Mouse (Mus musculus) spleen, adult 2 months (tissue): ENCODE data around the gene Teddm1b. TPM values are rescaled to one million over a fixed set of nuclear protein-coding genes. Genes with fewer than 3 reads are reported as not detected.
"Not testable (repeated sequence)": the region's sequence is repeated elsewhere in the genome, so short reads cannot be mapped to it uniquely, and the experiment has no call there.

Experiments used
- DNase-seq, 2 experiments: peaks; one replicate each; pipeline versions ENCODE4 v3.0.0 to v3.0.0-alpha.2; 2012 to 2021; ENCODE audit warnings: low spot score in 2 of 2, low read depth in 1 of 2
- H3K27ac ChIP-seq: fragments of 200-500 bp; 2 replicates; pipeline ENCODE4 v1.5.1; 2012; ENCODE audit warnings: low read length, inconsistent platforms; ENCODE audit not compliant: insufficient read depth
- H3K27me3 ChIP-seq: fragments of 200-500 bp; 2 replicates; pipeline ENCODE4 v1.6.1; 2012; ENCODE audit warnings: mild to moderate bottlenecking, moderate library complexity, low read length, inconsistent platforms; ENCODE audit not compliant: control insufficient read depth, insufficient read depth
- H3K36me3 ChIP-seq: fragments of 200-500 bp; 2 replicates; pipeline ENCODE4 v1.6.1; 2012; ENCODE audit warnings: mild to moderate bottlenecking, low read length, inconsistent platforms; ENCODE audit not compliant: control insufficient read depth, insufficient read depth
- H3K4me1 ChIP-seq: fragments of 200-500 bp; 2 replicates; pipeline ENCODE4 v1.6.1; 2011; ENCODE audit warnings: inconsistent platforms; ENCODE audit not compliant: control insufficient read depth, insufficient read depth, insufficient read length
- H3K4me3 ChIP-seq: fragments of 200-500 bp; 2 replicates; pipeline ENCODE4 v1.5.1; 2011; ENCODE audit warnings: mild to moderate bottlenecking, inconsistent platforms; ENCODE audit not compliant: insufficient read depth, insufficient read length; ENCODE audit errors: extremely low read depth
- CTCF ChIP-seq: fragments of 200-500 bp; IDR thresholded peaks from 2 replicates; pipeline ENCODE4 v1.5.1; 2011; ENCODE audit warnings: mild to moderate bottlenecking, inconsistent platforms; ENCODE audit not compliant: insufficient read depth, insufficient read length, insufficient replicate concordance; ENCODE audit errors: extremely low read depth
- POLR2A ChIP-seq: fragments of 200-500 bp; IDR thresholded peaks from 2 replicates; pipeline ENCODE4 v1.6.1; 2011; ENCODE audit warnings: low read depth, low read length, inconsistent platforms
- WGBS: fragments of 180-500 bp; shearing (Covaris S2); methylation state at CpG from one replicate; pipeline ENCODE4 v1.1.7; 2018; 5-methylcytosine and 5-hydroxymethylcytosine counted together
- polyA plus RNA-seq: library from polyadenylated mRNA; depleted of rRNA; stranded (reverse); fragments of >200 nt; gene quantifications from 2 replicates; pipeline ENCODE4 v1.2.3, GENCODE M21; 2012

The Teddm1b gene
- polyA plus RNA-seq, 1 experiment, result not detected

DNA sequence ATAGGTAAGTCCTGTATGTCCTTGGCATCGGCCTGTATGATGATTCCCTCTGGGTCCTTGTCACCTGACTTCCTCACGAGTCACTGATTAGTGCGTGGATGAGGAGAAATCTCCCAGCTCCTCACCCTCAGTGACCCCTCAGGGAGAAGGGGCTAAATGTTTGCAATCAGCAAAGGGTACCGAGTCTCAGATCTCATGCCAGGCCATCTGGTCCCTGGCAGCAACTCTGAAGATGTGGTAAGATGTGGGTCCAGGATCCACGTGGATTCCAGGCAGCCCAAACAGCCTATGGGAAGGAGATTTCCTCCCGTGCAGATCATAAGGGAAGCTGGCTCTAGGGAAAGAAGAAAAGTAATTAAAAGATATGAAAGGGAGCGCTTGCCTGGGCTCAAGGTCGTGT lies 18.2 kb upstream of the Teddm1b start:
- 83% methylated on average over 8 of the region's 8 CpGs for WGBS
- no peak for DNase-seq
- H3K4me3 ChIP-seq, result no peak overlapping the region

DNA sequence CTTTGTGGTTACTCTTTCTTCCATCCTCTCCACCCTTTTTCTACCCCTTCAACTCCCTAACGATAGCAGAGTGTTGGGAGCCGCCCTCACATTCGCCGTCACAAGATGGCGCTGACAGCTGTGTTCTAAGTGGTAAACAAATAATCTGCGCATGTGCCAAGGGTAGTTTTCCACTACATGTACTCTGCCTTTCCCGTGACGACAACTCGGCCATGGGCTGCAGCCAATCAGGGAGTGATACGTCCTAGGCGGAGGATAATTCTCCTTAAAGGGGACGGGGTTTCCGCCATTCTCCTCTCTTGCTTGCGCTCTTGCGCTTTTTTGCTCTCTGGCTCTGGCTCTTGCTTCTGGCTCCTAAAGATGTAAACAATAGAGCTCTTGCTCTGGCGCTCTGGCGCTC lies 6.2 kb downstream of the Teddm1b start:
- DNase-seq, H3K27me3 ChIP-seq, H3K4me1 ChIP-seq, H3K27ac ChIP-seq, H3K4me3 ChIP-seq, H3K36me3 ChIP-seq: not testable (repeated sequence)
- WGBS, result 96% methylated on average over 17 of the region's 17 CpGs

More for the DNA sequence above, 18.2 kb upstream of the Teddm1b start:
- no peaks in the 10 kb centered on the region for H3K36me3 ChIP-seq
- no peak overlapping the region for H3K27ac ChIP-seq
- TF ChIP-seq POLR2A, result no peak
- no peak for TF ChIP-seq CTCF
- no peaks in the 10 kb centered on the region for H3K27me3 ChIP-seq
- no peaks in the 10 kb centered on the region for H3K4me1 ChIP-seq

DNA sequence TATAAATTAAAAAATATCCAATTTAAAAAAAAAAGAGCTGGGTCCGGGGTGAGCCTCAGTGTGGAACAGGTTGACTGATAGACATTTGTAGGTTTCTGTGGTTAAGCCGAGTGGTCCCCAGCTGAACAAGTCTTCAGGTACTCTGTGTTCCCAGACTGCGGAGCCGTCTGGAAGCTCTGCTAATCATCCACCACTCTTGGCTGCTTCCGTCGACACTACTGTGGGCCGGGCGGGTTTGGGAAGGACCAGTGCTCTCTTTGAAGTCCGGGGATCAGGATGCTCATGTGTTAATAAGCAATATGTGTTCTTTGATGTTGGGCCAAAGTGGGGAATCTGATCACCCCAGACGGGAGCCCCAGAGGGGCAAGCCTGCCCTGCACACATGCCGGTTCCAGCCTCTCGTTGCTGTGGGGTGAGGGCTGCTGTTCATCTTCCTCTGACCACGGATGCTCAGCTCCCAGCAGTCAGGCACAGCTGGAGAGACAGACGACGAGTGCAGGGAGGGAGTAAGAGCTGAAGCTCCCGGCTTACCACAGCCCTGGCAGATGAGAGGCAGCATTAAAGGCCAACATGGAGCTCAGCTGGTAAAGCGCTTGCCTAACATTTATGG lies 12.0 kb downstream of the Teddm1b start:
- H3K4me3 ChIP-seq, result no peak overlapping the region
- no peaks in the 10 kb centered on the region for H3K36me3 ChIP-seq
- DNase-seq, result no peak
- H3K4me1 ChIP-seq, result no peaks in the 10 kb centered on the region
- H3K27me3 ChIP-seq, result no peaks in the 10 kb centered on the region
- TF ChIP-seq POLR2A (no peak), CTCF (no peak)
- no peak overlapping the region for H3K27ac ChIP-seq
- 74% methylated on average over 17 of the region's 17 CpGs for whole genome bisulfite sequencing

DNA sequence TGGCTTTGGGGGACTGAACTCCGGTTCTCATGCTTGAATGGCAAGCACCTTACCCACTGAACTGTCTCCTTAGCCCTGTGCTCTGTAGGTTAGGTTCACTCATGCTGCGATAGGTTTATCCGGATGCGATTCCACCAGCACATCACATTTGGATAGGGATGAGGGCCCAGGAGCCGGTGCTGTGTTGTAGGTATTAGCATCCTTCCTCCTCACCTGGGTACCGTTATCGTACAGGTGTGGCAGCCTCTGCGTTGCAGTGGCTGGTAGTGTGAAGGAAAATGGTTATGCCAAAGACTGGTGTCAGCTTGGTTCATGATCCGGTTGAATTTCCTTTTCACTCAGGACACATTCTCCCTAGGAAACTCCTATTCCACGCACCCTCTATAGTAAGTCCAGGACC lies 16.0 kb downstream of the Teddm1b start:
- no peaks in the 10 kb centered on the region for H3K27me3 ChIP-seq
- H3K36me3 ChIP-seq, result no peaks in the 10 kb centered on the region
- WGBS, result 94% methylated on average over 10 of the region's 10 CpGs
- DNase-seq, result no peak
- H3K4me1 ChIP-seq, result no peaks in the 10 kb centered on the region
- H3K4me3 ChIP-seq, result no peak overlapping the region
- TF ChIP-seq CTCF (no peak), POLR2A (no peak)
- no peak overlapping the region for H3K27ac ChIP-seq

DNA sequence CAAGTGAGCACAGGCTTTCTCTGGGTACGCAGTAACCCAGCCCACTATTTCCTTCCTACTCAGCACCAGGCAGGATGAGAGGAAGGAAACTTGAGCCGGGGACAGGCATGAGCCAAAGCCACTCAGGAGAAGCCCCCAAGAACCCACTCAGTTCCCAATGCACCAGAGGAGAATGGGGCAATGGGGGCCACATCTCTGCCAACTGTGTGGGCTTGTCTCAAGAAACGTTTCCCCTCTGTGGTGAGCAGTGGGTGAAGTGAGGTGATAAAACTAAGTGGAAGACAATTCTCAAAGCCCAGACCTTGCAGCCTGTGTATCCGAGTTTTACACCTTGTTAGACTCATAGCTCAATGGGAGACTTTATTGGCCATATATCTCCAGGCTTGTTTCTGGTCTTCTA lies 17.3 kb downstream of the Teddm1b start, which contains the start of gene Teddm1a:
Teddm1a (plus strand) TSS at position 301 of the 400 bp plus-strand sequence.
- Histone ChIP-seq H3K27me3 (no peaks in the 10 kb centered on the region), H3K27ac (no peak within 1 kb of the TSS), H3K36me3 (no peaks in the 10 kb centered on the region), H3K4me1 (no peaks in the 10 kb centered on the region), H3K4me3 (no peak within 1 kb of the TSS)
- DNase-seq, result no peak
- no peak for TF ChIP-seq CTCF
- no peak for TF ChIP-seq POLR2A
- 7% methylated on average over 4 of the region's 4 CpGs for WGBS

DNA sequence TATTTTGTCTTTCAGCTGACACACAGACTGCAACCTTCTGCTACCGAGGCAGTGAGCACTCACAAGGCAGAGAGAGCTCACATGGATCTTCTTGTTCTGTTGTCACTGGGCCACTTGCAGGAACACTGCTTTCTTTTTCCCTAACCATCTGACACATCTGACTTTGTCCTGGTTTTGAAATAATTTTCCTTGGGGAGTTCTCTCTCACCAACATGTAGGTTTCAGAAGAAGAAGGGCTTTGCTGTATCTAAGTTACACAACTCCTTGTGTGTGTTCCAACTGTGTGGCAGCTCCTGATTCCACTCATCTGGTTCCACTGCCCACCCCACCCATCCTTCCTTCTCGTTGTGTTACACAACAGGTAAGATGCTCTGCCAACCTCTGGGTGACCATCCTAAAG lies 19.6 kb downstream of the Teddm1b start:
- H3K4me1 ChIP-seq, result no peaks in the 10 kb centered on the region
- no peaks in the 10 kb centered on the region for H3K36me3 ChIP-seq
- DNase-seq, result no peak
- no peak for TF ChIP-seq CTCF
- no peak for TF ChIP-seq POLR2A
- H3K27me3 ChIP-seq, result no peaks in the 10 kb centered on the region
- H3K27ac ChIP-seq, result no peak overlapping the region
- H3K4me3 ChIP-seq, result no peak overlapping the region
- WGBS, result 63% methylated on average over 2 of the region's 2 CpGs

GRCm38 (mm10) chr1:153894201-153894893 lies 20.2 kb downstream of the Teddm1b start:
- Histone ChIP-seq H3K36me3 (no peaks in the 10 kb centered on the region), H3K27me3 (no peaks in the 10 kb centered on the region), H3K27ac (no peak overlapping the region), H3K4me3 (no peak overlapping the region), H3K4me1 (no peaks in the 10 kb centered on the region)
- DNase-seq, result no peak
- TF ChIP-seq POLR2A, result no peak
- no peak for TF ChIP-seq CTCF
- 46% methylated on average over 8 of the region's 8 CpGs for WGBS
